Mouse (Mus musculus): Measurements from ENCODE around the gene Evi2a.

DNA sequence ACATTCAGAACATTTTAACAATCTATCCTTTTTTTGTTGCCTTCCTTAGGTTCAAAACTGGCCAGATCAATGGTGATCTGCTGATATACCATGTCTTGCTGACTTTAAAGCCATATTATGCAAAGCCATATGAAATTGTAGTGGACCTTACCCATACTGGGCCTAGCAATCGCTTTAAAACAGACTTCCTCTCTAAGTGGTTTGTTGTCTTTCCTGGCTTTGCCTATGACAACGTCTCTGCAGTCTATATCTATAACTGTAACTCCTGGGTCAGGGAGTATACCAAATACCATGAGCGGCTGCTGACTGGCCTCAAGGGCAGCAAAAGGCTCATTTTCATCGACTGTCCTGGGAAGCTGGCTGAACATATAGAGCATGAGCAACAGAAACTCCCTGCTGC, 5.1 kb upstream of the Evi2a start:
- TF ChIP-seq GATA1 (IDR thresholded peaks at IDR 0.05; ENCODE audit: borderline replicate concordance, low read length) (no peak; the same call in 2 of the 3 replicates), FLI1 (IDR thresholded peaks at IDR 0.05; ENCODE audit: low read length) (no peak)

Data from megakaryocyte, embryonic 14.5 days (primary cell).